Mouse (Mus musculus) ES-Bruce4 (cell line): ENCODE measurements around the gene Adm2. TPM values are rescaled to one million over a fixed set of nuclear protein-coding genes. Genes with fewer than 3 reads are reported as not detected.
A peak's percentile ranks its signal among the peaks of the same experiment; 100 is the strongest.

Experiments used
- H3K27ac ChIP-seq: 2 replicates; pipeline ENCODE4 v1.5.1; 2012; ENCODE audit warnings: low read length, inconsistent platforms; ENCODE audit not compliant: insufficient read depth
- H3K27me3 ChIP-seq: 2 replicates; pipeline ENCODE4 v1.6.1; 2012; ENCODE audit warnings: mild to moderate bottlenecking, low read length, inconsistent platforms; ENCODE audit not compliant: control insufficient read depth, poor library complexity, insufficient read depth, severe bottlenecking
- H3K36me3 ChIP-seq: 2 replicates; pipeline ENCODE4 v1.6.1; 2012; ENCODE audit warnings: inconsistent platforms, mild to moderate bottlenecking, low read length, moderate library complexity; ENCODE audit not compliant: control insufficient read depth, poor library complexity, insufficient read depth, severe bottlenecking
- H3K4me1 ChIP-seq: one replicate; pipeline ENCODE4 v1.8.1; 2011; ENCODE audit warnings: low read length; ENCODE audit not compliant: control insufficient read depth, insufficient read depth
- H3K4me3 ChIP-seq: 2 replicates; pipeline ENCODE4 v1.5.1; 2011; ENCODE audit warnings: low read depth, mild to moderate bottlenecking, low read length
- H3K9ac ChIP-seq: 2 replicates; pipeline ENCODE4 v1.6.1; 2012; ENCODE audit warnings: low read depth, mild to moderate bottlenecking, inconsistent platforms; ENCODE audit not compliant: poor library complexity, severe bottlenecking
- H3K9me3 ChIP-seq: replicated peaks from 2 replicates; pipeline ENCODE4 v1.6.1; 2012; ENCODE audit warnings: mild to moderate bottlenecking, low read length, inconsistent platforms; ENCODE audit not compliant: control insufficient read depth, poor library complexity, insufficient read depth, severe bottlenecking
- CTCF ChIP-seq: IDR thresholded peaks from one replicate; pipeline ENCODE4 v1.8.1; 2011; ENCODE audit warnings: low read depth, low read length
- EP300 ChIP-seq: IDR thresholded peaks from 2 replicates; pipeline ENCODE4 v1.6.1; 2011; ENCODE audit warnings: low read depth, low read length; ENCODE audit not compliant: insufficient read depth
- POLR2A ChIP-seq: IDR thresholded peaks from one replicate; pipeline ENCODE4 v1.8.1; 2011; ENCODE audit warnings: low read length; ENCODE audit not compliant: insufficient read depth
- polyA plus RNA-seq: library from polyadenylated mRNA; stranded (reverse); fragments of >200 nt; gene quantifications from 2 replicates; pipeline ENCODE4 v1.2.4, GENCODE M21; 2011; ENCODE audit warnings: low read depth; ENCODE audit not compliant: missing spikeins, insufficient read depth, insufficient read length

Gene Adm2
- polyA plus RNA-seq, 1 experiment, result 1.1 TPM

DNA sequence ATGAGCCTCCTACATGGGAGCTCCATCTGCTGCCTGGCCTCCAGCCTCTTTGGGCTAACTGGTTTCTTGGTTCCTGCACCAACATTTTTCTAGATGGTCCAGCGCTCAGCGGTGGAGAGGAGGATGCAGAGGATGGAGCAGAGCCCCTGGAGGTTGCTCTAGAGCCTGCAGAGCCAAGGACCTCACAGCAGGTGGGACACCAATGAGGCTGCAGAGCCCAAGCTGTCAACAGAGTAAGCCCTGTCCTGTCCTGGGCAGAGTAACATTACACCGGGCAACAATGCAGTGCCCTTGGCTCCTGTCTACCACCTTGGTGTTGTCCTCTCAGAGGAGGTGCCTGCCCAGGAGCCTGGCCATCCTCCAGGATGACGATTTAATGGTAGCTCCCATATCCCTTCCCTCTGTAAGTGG, 42.6 kb downstream of the Adm2 start:
- H3K4me3 ChIP-seq, result no peak overlapping the region
- no peak for TF ChIP-seq CTCF
- no peak for TF ChIP-seq POLR2A
- TF ChIP-seq EP300, result no peak
- H3K4me1 ChIP-seq, result no peaks in the 10 kb centered on the region
- H3K27me3 ChIP-seq, result no peaks in the 10 kb centered on the region
- H3K9me3 ChIP-seq, result no peaks in the 10 kb centered on the region
- no peak overlapping the region for H3K27ac ChIP-seq
- peaks cover 87% of the 10 kb centered on the region for H3K36me3 ChIP-seq
- H3K9ac ChIP-seq, result no peak overlapping the region

- Histone ChIP-seq H3K4me3 (peak overlapping the region; percentile 73; the same call in 1 of the 2 replicates), H3K9ac (no peak overlapping the region), H3K27ac (peak overlapping the region; percentile 71), H3K27me3 (no peaks in the 10 kb centered on the region), H3K4me1 (peaks cover 3% of the 10 kb centered on the region), H3K9me3 (no peaks in the 10 kb centered on the region), H3K36me3 (peaks cover 49% of the 10 kb centered on the region)
- no peak for TF ChIP-seq POLR2A
- no peak for TF ChIP-seq EP300
- no peak for TF ChIP-seq CTCF
Measured at GRCm38 (mm10) chr15:89372068-89372467, 49.5 kb downstream of the Adm2 start.

GRCm38 (mm10) chr15:89372536-89372935, 50.0 kb downstream of the Adm2 start:
- peak overlapping the region; percentile 15 for H3K27ac ChIP-seq

DNA sequence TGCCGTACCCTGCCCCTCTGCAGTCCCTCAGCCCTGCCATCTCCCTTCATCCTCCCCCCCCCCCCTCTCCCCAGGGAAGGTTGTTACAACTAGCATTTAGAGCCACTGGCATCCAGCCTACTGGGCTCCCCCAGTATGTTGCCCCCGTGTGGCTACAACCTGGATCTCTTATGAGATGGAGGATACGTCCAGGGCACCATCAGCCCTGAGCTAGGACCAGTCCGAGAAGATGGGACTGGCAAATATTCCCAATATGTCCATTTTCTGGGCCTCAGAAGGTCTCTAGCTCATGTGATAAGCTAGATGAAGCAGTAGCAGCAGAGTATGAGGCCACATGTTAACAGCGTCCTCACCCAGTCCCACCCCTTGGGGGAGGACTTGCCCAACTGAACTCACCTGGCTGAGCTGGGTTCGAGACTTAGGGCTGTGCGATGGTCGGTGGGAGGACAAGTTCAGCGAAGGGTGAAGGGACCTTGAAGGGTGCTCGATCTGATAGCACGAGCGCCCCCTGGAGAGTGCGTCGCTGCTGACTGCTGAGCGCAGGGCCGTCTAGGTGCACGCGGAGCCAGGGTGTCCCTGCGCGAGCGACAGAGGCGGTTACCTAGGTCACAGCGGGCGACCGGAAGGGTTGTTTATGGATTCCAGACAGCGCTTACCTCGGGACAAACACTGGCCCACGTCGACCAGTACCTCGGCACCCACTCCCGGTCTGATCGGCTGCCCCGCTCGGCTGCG, 50.7 kb downstream of the Adm2 start:
- peak overlapping the region; percentile 73 for H3K4me3 ChIP-seq
- H3K36me3 ChIP-seq, result peaks cover 39% of the 10 kb centered on the region
- H3K27ac ChIP-seq, result peak overlapping the region; percentile 34
- peak overlapping the region; percentile 68 for H3K9ac ChIP-seq
- H3K27me3 ChIP-seq, result no peaks in the 10 kb centered on the region
- peaks cover 3% of the 10 kb centered on the region for H3K4me1 ChIP-seq
- TF ChIP-seq CTCF (peak; percentile 75), POLR2A (no peak)
- no peaks in the 10 kb centered on the region for H3K9me3 ChIP-seq

More at GRCm38 (mm10) chr15:89372536-89372935, 50.0 kb downstream of the Adm2 start:
- Histone ChIP-seq H3K9ac (peak overlapping the region; percentile 68), H3K27me3 (no peaks in the 10 kb centered on the region), H3K36me3 (peaks cover 44% of the 10 kb centered on the region), H3K4me1 (peaks cover 3% of the 10 kb centered on the region), H3K9me3 (no peaks in the 10 kb centered on the region), H3K4me3 (peak overlapping the region; percentile 73)
- TF ChIP-seq CTCF (no peak), POLR2A (no peak), EP300 (no peak)

DNA sequence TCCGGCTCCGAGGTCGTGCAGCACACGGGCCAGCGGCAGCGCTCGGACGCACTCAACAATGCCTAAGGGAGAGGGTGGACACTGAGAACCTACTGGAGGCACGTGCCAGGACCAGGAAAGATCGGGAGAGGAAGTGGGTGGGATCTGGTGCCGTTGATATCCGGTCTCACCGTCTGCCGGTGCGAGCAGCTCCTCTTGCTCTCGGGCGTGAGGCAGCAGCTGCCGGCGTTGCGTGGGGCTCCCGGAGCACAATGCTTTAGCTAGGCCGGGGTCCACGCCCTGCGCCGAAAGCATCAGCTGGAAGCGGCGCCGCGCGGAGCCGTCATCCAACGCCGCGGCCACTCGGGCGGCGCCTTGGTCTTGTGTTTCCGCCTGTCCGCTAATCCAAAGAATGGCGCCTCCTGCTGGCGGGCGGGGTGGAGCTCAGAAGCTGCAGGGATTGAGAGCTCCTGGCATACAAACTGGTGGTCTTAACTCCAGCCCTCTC, 51.3 kb downstream of the Adm2 start, which contains the start of gene Sco2:
Gene Sco2, minus strand, starts transcription at position 85 of the 487 bp plus-strand sequence.
- peaks cover 3% of the 10 kb centered on the region for H3K4me1 ChIP-seq
- H3K4me3 ChIP-seq, result peak within 1 kb of the TSS; percentile 81
- peak within 1 kb of the TSS; percentile 34 for H3K27ac ChIP-seq

More for the DNA sequence above, 51.3 kb downstream of the Adm2 start, which contains the start of gene Sco2:
- Histone ChIP-seq H3K9me3 (no peaks in the 10 kb centered on the region), H3K36me3 (peaks cover 37% of the 10 kb centered on the region), H3K9ac (peak within 1 kb of the TSS; percentile 68), H3K27me3 (no peaks in the 10 kb centered on the region)
- TF ChIP-seq CTCF, result peak; percentile 64
- peak; percentile 45 for TF ChIP-seq POLR2A
- TF ChIP-seq EP300, result no peak

Other genes with a start within 250 kb of the Adm2 start
- gene Trabd, start 247.6 kb upstream of the Adm2 start, polyA plus RNA-seq, result 19.7 and 21.6 TPM in 2 replicates
- gene Selenoo, start 233.6 kb upstream of the Adm2 start, polyA plus RNA-seq, result 9.2 and 9.4 TPM in 2 replicates
- gene Tubgcp6, start 199.6 kb upstream of the Adm2 start, polyA plus RNA-seq, result 21.1 and 26.9 TPM in 2 replicates
- gene Hdac10, start 194.0 kb upstream of the Adm2 start, polyA plus RNA-seq, result 4.6 and 4.8 TPM in 2 replicates
- 33.2 and 38.2 TPM in 2 replicates for gene Mapk12, start 182.0 kb upstream of the Adm2 start, polyA plus RNA-seq
- 9.1 and 9.3 TPM in 2 replicates for gene Mapk11, start 173.1 kb upstream of the Adm2 start, polyA plus RNA-seq
- gene Plxnb2, start 141.9 kb upstream of the Adm2 start, polyA plus RNA-seq, result 86.1 and 96.7 TPM in 2 replicates
- gene Dennd6b, start 126.2 kb upstream of the Adm2 start, polyA plus RNA-seq, result 9.1 and 10.0 TPM in 2 replicates
- 13.3 and 14.3 TPM in 2 replicates for gene Ppp6r2, start 111.2 kb upstream of the Adm2 start, polyA plus RNA-seq
- gene Sbf1, start 7.4 kb upstream of the Adm2 start, polyA plus RNA-seq, result 51.5 and 66.1 TPM in 2 replicates
- gene Miox, start 11.7 kb downstream of the Adm2 start, polyA plus RNA-seq, result not detected in 2 replicates
- 41.4 and 42.1 TPM in 2 replicates for gene Lmf2, start 32.9 kb downstream of the Adm2 start, polyA plus RNA-seq
- gene Ncaph2, start 33.0 kb downstream of the Adm2 start, polyA plus RNA-seq, result 164 and 173 TPM in 2 replicates
- 11.0 and 12.0 TPM in 2 replicates for gene Sco2, start 51.1 kb downstream of the Adm2 start, polyA plus RNA-seq
- gene Tymp, start 54.3 kb downstream of the Adm2 start, polyA plus RNA-seq, result not detected in 2 replicates
- gene Odf3b, start 56.6 kb downstream of the Adm2 start, polyA plus RNA-seq, result 1.4 and 2.6 TPM in 2 replicates
- gene Klhdc7b, start 62.2 kb downstream of the Adm2 start, polyA plus RNA-seq, result not detected in 2 replicates
- not detected in 2 replicates for gene Syce3, start 87.8 kb downstream of the Adm2 start, polyA plus RNA-seq
- 4.9 and 6.1 TPM in 2 replicates for gene Cpt1b, start 103.1 kb downstream of the Adm2 start, polyA plus RNA-seq
- gene C730034F03Rik, start 106.9 kb downstream of the Adm2 start, polyA plus RNA-seq, result 2.1 and 3.2 TPM in 2 replicates
- not detected in 2 replicates for gene Gm44502, start 107.0 kb downstream of the Adm2 start, polyA plus RNA-seq
- 41.3 and 45.7 TPM in 2 replicates for gene Chkb, start 107.2 kb downstream of the Adm2 start, polyA plus RNA-seq
- 4.2 and 4.9 TPM in 2 replicates for gene Mapk8ip2, start 131.2 kb downstream of the Adm2 start, polyA plus RNA-seq
- gene Arsa, start 154.7 kb downstream of the Adm2 start, polyA plus RNA-seq, result 17.9 and 24.9 TPM in 2 replicates
- gene Shank3, start 176.9 kb downstream of the Adm2 start, polyA plus RNA-seq, result 4.4 and 5.6 TPM in 2 replicates
- gene Acr, start 245.6 kb downstream of the Adm2 start, polyA plus RNA-seq, result not detected in 2 replicates